Mouse (Mus musculus) cortical plate, adult 2 months (tissue): ENCODE data around the gene Efnb1.

Experiments
- CTCF ChIP-seq: fragments of 200-500 bp; IDR thresholded peaks from 2 replicates; pipeline ENCODE4 v1.5.1; 2011; ENCODE audit warnings: mild to moderate bottlenecking, control low read depth, low read length; ENCODE audit not compliant: insufficient read depth; ENCODE audit errors: extremely low read depth
- POLR2A ChIP-seq: fragments of 200-500 bp; IDR thresholded peaks from 2 replicates; pipeline ENCODE4 v1.6.1; 2011; ENCODE audit warnings: mild to moderate bottlenecking, low read length, control low read depth; ENCODE audit not compliant: insufficient read depth; ENCODE audit errors: extremely low read depth

DNA sequence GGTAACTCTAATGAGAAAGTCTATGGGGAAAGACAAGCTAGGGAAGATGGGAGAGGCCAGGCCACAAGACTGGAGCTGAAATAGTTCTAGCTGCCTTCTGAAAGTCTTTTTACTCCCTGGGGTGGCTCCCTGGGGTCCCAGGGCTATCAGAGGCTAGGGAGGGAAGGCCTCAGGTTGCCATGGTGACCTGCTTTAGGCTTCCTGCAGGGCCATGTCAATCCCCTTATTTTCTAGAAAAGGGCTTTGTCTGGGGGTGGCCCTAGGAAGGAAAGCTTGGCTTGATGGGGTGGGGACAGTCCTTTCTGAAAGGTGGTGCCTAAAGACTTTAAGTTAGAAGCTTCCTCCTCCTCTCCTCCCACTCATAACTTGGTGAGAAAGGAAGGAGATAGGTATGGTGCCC, 6.0 kb downstream of the Efnb1 start:
- no peak for TF ChIP-seq POLR2A
- no peak for TF ChIP-seq CTCF
